Mouse (Mus musculus) kidney, postnatal 10 days (tissue): Measurements from ENCODE around the gene Igdcc3.
A peak's percentile ranks its signal among the peaks of the same experiment; 100 is the strongest.

Source experiments
- DNase-seq: peaks from one replicate; pipeline ENCODE4 v3.0.0; 2021; ENCODE audit warnings: mixed read lengths

Igdcc3 gene

GRCm38 (mm10) chr9:65177912-65178311, 36.9 kb downstream of the Igdcc3 start:
- DNase-seq: no peak

GRCm38 (mm10) chr9:65178336-65179213, 37.6 kb downstream of the Igdcc3 start:
- DNase-seq: peak; percentile 62

- DNase-seq: no peak
Observed at GRCm38 (mm10) chr9:65179817-65180624, 39.0 kb downstream of the Igdcc3 start.

- peak; percentile 91 for DNase-seq
Observed at GRCm38 (mm10) chr9:65188599-65188998, 47.6 kb downstream of the Igdcc3 start.

GRCm38 (mm10) chr9:65190306-65190705, 49.3 kb downstream of the Igdcc3 start:
- no peak for DNase-seq

GRCm38 (mm10) chr9:65191389-65191754, 50.4 kb downstream of the Igdcc3 start:
- DNase-seq: peak; percentile 54

GRCm38 (mm10) chr9:65191755-65192469, 50.9 kb downstream of the Igdcc3 start:
- DNase-seq: no peak

- DNase-seq: no peak
Observed at GRCm38 (mm10) chr9:65193214-65193613, 52.2 kb downstream of the Igdcc3 start.

GRCm38 (mm10) chr9:65195053-65195452, 54.1 kb downstream of the Igdcc3 start, which contains the start of gene Parp16:
Parp16 (plus strand) TSS chr9:65195353.
- no peak for DNase-seq

- peak; percentile 71 for DNase-seq
Observed at GRCm38 (mm10) chr9:65195621-65195981, 54.6 kb downstream of the Igdcc3 start.

- no peak for DNase-seq
Observed at GRCm38 (mm10) chr9:65195982-65196737, 55.2 kb downstream of the Igdcc3 start.

- peak; percentile 97 for DNase-seq
Observed at GRCm38 (mm10) chr9:65196738-65197569, 56.0 kb downstream of the Igdcc3 start.

GRCm38 (mm10) chr9:65197826-65198225, 56.8 kb downstream of the Igdcc3 start:
- no peak for DNase-seq

- DNase-seq: no peak
Observed at GRCm38 (mm10) chr9:65199723-65200122, 58.7 kb downstream of the Igdcc3 start.

- DNase-seq: no peak
Observed at GRCm38 (mm10) chr9:65200606-65201005, 59.6 kb downstream of the Igdcc3 start.

- DNase-seq: no peak
Observed at GRCm38 (mm10) chr9:65201021-65201380, 60.0 kb downstream of the Igdcc3 start.

GRCm38 (mm10) chr9:65201381-65202164, 60.6 kb downstream of the Igdcc3 start:
- peak; percentile 93 for DNase-seq

GRCm38 (mm10) chr9:65202165-65202754, 61.3 kb downstream of the Igdcc3 start:
- DNase-seq: no peak

GRCm38 (mm10) chr9:65205049-65205815, 64.2 kb downstream of the Igdcc3 start:
- DNase-seq: no peak
